Mouse (Mus musculus) CD8-positive naive resting alpha-beta T cell, adult 2 months (primary cell): Measurements from ENCODE around the gene Ccdc88c.

Experiments
- DNase-seq, 2 experiments: peaks; one replicate each; pipeline ENCODE4 v3.0.0; 2022; ENCODE audit warnings: low read depth in 2 of 2, low spot score in 2 of 2

Gene Ccdc88c

DNA sequence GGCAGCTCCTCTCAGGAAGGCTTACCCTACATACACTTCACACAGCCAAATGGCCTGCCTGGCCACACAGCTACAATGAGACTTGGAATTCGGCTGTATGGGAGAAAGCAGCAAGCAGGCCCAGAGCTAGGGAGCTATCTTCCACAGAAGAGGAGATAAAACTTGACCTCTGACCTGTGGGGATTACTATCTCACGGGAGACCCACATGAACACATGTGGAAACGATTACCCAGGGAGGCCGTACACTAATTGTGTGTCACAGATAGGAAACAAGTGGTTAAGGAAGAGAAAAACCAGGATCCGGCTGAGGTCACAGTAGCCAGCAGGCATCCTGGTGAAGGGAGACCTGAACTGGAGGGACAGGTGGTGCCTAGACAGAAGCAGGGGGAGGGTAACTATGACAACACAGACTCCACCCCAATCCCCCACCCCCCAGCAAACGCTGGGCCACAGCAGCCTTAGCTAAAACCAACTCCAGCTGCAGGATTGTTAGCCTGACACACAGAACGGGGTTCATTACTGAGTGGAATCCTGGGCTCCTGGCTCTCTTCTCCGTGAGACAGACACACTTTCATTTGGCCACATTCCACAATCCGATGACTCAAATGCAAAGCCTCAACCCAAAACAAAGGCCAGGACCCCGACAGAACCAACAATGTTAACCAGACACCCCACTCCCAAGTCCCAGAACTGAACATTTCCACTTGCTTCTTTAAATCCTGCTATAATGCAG is 30.9 kb downstream of the Ccdc88c start:
- DNase-seq, result no peak

DNA sequence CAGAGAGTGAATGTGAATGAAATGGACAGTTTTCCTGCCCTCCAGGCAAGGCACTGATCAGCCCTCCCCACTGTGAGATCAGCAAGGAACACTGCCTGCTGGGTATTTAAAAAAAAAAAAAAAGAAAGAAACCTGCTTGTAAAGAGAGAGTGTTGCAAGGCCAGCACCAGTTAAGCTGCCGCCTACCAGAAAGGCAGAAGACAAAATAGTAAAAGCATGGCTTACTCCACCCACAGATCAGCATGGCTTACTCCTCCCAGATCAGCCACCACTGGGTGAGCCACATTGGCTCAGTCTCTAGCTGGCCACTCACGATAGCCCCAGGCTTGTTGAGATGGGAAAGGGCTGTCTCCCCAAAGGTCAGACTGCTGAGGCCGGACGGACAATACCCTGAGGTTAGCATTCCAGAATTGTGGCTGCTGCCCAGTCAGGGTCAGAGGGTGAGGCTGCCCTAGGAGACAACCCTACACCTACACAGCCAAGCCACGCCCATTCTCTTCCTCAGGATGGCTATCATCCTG is 32.4 kb downstream of the Ccdc88c start:
- no peak for DNase-seq

DNA sequence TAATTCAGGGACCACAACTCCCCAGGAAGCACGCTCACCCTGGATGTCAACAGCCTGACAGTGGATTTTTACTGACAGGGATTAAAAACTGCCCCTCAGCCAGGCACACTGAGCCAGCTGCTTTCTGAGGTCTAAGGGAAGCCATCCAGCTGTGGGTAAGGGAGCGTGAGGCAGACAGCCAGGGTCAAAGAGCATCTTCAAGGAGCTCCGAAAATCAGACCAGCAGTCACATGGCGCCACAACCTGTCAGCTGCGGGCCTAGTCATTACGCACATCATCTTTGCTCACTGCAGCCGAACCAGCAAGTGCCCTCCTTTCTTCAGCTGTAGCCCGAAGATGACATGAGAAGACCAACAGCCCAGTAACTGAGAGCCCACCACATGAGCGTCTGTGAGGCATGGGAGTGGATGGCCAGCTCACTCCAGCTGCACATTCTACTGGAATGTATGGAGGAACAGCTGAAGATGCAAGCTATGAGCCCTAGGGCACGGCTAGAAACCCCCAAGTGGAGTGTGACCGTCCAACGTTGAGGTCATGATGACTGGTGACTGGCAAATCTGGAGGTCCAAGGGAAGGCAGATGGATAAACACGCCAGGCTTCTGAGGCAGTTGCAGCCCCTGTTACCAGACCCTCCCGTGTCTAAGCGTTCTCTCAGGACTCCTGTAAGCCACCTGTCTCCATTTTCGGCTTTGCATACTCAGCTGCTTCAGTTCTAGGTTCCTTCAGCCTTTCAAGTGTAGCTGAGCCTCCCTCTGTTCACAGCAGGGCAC is 33.1 kb downstream of the Ccdc88c start:
- DNase-seq, result no peak

DNA sequence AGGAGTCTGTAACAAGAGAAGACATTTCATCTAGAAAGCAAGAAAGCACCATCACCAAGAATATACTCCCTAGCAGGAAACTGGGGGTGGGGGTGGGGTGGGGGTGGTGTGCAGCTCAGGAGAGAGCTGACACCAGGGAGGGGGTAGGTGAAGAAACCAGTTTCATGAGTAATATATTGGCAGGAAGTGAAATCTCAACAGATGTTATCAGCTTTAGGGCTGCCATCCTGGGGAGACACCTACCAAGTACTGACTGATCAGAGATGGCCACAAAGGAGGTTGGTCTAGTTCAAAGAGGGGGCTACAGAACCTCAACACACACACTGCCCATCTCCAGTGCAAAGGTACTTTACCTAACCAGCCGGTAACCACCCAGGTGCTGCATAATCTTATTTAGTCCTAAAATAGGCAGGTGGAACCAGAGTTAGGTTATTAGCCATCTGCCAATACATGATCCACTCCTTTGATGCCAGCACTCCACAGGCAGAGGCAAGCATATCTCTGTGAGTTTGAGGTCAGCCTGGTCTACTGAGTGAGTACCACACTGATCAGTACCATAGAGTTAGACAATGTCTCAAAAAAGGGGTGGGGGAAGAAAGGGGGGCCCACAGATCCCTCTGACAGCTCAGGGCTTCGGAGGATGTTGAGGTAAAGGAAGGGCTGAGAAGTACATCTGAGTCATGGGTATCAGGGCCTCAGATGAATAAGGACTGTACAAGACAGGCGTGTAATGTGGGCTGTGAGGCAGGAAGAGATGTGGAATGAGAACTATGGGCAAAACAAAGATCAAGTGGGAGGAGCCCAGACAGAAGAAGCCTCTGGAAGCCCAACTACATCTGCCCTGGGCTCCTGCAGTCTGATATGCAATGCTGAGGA is 34.5 kb downstream of the Ccdc88c start:
- DNase-seq, result peak in 1 of 2 experiments; percentile 46

DNA sequence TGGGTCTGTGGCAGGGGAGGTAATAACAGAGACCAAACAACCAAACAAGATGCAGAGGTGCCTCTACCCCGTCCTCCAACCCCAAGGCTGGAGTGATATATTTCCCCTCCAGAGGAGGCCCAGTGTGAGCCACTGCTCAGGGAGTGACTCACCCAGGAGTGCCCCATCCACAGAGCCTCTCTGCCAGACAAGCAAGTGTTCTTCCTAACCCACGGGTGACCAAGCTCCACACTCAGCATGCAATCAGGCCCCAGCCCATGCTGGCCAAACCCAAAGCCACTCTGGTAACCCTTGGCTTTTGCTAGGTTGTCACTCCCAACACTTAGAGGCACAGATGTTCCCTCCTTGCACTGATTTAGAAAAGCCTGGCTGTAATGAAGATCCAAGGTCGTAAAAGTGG is 35.7 kb downstream of the Ccdc88c start:
- no peak for DNase-seq

DNA sequence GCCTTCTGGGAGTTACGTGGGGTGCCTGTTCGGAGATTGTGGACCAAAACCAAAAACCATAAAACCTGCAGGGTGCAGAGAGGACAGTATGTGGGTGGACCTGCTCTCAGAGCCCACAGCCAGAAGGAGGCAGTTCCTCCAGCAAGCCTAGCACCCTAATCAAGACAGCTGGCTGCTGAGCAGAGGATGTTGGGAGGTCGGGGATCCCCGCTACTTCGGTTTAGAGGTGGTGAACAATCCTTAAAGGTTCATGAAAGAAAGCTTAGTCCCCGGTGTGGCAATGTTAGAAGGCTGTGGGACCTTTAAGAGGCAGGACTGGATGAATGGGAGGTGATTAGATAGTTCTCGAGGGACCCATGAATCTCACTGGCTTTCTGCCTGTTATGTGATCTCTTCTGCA is 36.4 kb downstream of the Ccdc88c start:
- DNase-seq, result no peak

DNA sequence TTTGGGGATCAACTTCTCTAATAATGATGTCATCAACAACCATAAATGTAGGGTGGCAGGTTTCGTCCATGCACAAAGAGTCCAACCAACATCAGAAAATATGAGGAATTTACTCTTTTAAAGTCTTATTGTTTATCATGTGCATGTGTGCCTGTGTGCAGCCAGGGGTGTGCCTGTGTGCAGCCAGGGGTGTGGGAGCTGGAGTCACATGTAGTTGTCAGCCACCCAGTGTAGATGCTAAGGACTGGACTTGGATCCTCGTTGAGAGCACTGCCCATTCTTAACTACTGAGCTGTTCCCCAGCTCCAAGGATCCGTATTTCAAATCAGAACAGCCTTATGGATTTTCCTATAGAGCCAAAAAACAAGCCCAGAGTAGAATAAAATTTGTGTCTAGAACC is 37.7 kb downstream of the Ccdc88c start:
- DNase-seq, result no peak

DNA sequence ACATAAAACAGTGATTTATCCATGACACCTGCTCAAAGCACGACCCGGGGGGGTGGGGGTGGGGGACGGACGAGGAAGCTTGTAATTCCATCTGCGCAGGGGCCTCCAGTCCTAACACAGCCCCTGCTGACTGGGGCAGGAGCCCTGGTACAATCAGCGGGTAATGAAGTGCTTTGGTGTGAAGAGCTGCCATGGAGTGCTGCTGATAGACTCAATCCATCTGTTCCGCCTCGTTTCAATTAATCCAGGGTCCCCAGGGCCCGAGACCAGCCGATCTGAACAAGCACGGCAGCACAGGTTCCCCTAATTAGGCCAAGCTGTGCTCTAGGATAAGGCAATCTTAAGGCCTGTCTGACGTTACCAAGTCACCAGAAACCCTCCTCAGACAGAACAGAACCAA is 38.6 kb downstream of the Ccdc88c start:
- DNase-seq, result no peak

DNA sequence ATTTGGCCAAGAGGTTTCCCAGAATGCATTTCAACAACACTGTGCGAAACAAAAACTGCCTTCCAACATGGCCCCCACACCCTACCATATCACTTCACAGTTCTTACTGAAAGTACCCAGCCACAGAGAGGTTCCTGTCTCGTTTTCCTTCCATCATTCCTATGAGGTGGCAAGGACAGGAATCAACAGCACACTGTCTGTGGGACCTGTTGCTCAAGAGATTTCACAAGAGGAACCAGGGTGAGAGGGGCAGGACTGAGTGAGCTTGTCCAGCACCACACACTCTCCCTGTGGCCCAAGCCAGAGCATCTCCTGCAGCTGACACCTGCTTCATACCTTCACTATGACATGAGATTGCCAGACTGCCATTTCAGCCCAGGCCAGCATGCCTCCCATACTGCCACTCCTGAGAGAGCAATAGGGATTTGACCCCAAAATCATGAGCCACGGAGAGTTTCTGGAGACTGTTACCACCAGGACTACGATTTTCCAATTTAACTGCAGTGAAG is 39.0 kb downstream of the Ccdc88c start:
- no peak for DNase-seq

DNA sequence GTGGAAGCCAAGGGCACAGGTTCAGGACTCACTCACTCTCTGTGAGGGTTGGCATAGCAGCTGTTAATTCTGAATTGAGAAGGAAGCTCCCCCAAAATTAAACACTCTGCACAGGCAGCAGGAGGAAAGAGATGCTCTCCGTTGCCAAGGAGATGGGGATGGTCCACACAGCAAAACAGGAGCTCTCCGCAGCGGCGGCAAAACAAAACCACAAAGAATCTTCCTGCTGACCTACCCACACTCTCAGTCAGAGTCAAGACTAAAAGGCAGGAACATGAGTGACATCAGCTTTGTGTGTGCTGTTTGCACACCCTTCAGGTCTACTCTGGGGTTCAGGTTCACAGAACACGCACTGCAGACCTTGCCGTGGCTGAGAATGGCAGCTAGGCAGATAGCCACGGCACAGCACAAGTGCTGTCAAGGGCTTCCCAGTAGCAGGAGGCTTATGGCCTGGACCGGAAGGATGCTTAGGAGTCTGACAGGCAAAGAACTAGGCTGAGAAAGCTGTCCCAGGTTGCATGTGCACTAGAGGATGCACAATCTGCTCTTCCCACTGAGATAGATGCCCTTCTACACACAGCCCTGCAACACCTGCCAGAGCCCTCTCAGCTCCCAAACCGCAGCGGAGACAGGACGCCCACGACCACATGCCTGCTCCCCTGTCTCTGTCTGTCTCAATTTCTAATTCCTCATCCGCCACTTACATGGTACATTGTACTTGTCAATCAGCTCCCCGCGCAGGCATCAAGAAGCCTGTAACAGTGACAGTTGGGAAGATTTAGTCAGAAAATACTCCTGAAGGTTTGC is 40.3 kb downstream of the Ccdc88c start:
- peak in 1 of 2 experiments; percentile 25 for DNase-seq

DNA sequence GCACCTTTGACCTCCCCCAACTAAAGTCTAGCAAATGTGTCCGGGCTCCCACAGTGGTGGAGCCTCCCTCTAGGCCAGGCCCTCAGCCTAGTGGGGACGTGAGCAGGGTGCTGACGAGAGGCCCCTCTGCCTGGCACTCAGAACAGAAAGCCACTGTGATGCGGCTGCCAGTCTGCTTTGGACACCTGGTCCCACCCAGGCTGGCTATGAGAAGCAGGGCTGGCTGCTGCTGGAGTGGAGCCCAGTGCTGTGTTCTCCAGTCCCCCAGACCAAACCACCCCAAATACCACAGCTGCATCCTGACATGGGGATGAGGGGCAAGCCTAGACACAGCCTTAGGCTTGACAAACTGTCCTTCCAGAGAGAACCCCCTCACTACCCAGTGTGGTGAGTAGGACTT is 42.4 kb downstream of the Ccdc88c start:
- no peak for DNase-seq

DNA sequence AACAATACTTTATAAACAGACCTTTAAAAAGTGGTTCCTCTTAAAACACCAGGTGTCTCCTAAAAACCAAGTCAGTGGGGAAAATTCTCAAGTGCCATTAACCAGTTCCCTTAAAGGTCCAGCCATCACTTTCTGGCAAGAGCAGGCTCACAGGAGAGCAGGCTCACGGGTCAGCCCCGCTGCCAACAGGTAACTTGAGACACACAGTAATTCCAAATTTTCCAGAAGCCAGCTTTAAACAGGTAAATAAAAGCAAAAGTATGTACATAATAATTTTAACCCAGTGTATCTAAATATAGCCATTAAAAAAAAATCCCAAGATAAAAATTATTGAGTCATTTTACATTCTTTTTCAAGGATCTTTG is 43.1 kb downstream of the Ccdc88c start:
- no peak for DNase-seq

DNA sequence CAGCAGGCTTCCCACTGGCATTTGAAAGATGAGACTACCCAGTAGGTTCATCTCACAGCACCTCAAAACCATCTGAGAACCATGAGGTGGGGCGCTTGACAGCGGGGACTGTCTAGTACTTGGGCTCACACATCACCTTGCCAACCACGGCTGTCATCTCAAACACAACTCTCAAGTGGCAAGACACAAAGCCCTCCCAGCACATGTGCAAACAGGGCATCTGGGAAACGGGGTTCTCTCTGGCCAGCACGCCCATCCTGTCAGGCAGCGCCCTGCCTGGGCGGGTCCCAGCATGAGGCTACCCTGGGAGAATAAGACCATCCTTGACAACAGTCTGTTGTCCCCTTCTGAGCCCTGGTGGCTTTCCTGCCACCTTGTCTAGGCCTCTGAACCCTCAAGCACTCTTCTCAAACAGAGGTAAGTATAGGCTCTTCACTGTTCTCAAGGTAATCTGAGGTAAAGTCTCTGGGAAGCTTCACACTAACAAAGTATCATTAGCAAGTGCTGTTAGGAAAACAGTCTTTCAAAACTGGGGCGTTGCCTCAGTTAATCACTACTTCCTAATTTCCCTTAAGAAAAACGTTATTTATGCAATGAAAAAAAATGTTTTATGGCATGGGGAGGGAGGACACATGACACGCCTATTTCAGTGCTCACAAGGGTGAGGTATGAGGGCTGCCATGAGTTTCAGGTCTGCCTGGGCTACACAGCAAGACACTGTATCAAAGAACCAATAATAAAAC is 43.6 kb downstream of the Ccdc88c start:
- peak; percentile 11 to 23 for DNase-seq

DNA sequence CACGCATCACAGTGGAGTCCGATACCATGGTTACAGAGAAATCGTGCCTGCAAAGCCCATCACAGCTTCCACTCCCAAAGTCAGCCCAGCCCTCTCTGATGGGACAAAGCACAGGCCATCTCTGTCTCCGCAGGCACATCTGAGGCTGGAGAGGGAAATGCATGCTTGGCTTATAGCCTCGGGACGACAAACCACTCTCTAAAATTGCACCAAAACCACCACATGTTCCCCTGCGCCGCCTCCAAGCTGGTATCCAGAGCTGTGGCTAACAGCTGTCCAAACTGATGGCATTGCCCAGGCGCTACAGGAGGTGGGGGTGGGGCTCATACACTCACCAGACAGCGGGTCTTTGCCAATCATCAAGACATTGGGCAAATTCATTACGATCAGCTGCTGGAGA is 45.3 kb downstream of the Ccdc88c start:
- DNase-seq, result no peak

DNA sequence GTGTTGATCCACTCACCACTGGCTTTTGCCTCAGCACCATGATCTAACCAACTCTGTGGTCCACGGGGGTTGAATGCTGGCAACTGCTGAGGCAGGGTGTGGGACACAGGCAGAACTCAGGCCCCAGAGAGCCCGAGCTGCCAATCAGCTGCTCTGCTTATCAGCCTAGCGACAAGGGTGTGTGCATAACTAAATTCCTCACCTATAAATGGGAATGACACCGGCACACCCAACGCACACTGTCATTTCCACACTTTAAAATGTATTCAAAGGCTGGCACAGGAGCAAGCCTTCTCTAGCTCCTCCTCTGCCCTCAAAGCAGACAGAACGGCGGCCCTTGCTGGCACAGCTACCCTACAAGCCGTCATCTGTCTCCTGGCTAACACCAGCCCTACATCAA is 46.6 kb downstream of the Ccdc88c start:
- DNase-seq, result no peak

DNA sequence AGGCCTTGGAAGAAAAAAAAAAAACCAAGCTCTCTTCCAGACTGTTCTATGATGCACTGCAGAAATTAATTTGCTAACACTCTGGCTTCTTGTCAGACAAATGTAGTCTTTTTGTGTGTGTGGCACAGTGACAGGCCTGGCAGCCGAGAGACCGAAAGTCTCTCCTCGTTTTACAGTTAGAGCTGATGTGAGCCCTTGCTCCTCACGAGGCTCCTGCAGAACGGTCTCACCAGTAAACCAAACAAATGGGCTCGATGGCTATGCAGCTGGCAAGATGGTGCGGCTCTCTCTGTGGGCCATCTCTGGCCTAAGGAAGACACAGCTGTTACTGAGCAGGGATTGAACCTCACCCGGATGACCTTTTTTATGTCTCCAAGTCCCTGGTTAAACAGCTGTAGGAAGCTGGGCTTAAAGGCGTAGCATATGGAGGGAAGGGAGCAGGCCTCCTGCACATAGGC is 48.3 kb downstream of the Ccdc88c start:
- no peak for DNase-seq

DNA sequence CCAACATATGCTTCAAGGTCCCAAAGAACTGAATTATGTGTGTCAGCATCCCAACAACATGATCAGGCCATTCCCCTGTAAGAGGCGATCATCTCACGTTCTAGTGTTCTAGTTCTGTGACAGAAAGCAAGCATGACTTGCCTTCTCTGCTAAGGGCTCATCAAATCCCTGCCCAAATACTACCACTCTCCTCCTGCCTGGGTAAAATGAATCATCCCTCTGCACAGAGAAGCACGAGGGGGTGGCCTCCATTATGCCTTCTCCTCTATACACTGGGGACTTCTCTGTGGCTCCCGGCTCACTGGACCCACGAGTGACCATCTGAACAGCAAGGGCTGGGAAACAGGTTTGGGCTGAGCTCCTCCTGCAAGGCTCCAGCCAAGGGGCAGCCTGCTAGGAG is 49.2 kb downstream of the Ccdc88c start:
- no peak for DNase-seq

DNA sequence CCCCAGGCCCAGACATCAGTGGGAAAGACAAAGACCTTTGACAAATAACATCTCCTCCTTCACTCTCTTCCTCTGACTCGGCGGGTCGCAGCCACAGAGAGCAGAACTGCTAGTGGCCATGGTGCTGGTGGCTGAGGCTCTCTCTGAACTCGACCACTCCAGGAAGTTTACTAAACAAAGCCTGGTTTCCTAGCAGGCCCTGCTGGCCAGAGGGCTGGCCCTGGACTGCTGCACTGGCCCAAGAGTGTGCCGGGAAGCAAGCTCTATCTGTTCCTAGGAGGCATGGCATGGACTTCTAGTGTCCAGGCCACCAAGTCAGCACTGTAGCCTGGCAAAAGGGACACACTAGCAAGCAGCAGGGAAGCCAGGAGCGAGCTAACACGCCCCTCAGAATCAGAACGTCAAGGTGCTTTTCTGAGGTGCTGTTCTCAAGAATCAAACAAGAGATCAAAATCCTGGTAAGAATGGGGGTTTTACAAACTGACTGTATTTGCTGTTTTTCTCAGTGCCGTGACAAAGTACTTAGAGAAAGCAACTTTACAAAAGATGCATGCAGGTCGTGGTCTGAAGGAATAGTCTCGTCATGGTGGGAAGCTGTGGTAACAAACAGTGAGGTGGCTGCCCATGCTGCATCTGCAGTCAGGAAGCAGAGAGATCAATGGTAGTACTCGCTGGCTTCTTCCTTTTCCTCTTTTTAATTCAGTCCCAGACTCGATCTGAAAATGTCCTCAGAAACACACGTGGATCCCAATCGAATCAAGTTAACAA is 50.7 kb downstream of the Ccdc88c start:
- peak in 1 of 2 experiments; percentile 28 for DNase-seq

DNA sequence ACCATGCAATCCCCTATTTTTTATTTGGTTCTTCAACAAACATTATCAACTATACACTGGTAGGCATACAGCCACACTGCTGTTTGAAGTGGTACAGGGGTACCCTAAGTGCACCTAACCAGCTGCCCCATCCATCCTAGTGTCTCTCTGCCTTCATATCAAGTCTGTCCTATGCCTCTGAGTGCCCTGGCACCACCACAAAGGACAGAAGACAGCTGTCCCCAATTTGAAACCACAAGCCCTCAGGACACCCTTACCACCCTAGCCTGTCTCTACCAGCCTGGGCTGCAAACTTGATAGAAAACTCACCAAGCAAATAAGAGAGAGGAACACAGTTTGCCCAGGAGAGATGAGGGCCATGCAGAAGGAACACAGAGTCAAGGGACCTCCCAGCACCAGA is 51.3 kb downstream of the Ccdc88c start:
- no peak for DNase-seq
